Mouse (Mus musculus) heart, embryonic 14.5 days (tissue): Measurements from ENCODE around the gene Erich2. TPM values are rescaled to one million over a fixed set of nuclear protein-coding genes. Genes with fewer than 3 reads are reported as not detected.

Experiments used
- polyA plus RNA-seq: library from polyadenylated mRNA; unstranded; fragments of >200 nt; fragmentation: Nextera tagmentation; extraction: Ambion mirVana; gene quantifications from 2 replicates; pipeline ENCODE4 v1.2.1, GENCODE M21; 2014

Gene Erich2
- polyA plus RNA-seq, 1 experiment from 2014 or later: 1.0 TPM

Other genes starting within 250 kb of the Erich2 start
- 0.12 and 0.27 TPM in 2 replicates for gene Sp5, start 33.9 kb upstream of the Erich2 start, polyA plus RNA-seq
- gene Gad1, start 44.3 kb downstream of the Erich2 start, polyA plus RNA-seq: 0.23 and 0.26 TPM in 2 replicates
- gene Gorasp2, start 152.8 kb downstream of the Erich2 start, polyA plus RNA-seq: 138 and 140 TPM in 2 replicates
- 3.9 and 4.4 TPM in 2 replicates for gene Gm26558, start 153.3 kb downstream of the Erich2 start, polyA plus RNA-seq